Mouse (Mus musculus): Measurements from ENCODE around the gene Slc7a1. TPM values are rescaled to one million over a fixed set of nuclear protein-coding genes. Genes with fewer than 3 reads are reported as not detected.
A peak's percentile ranks its signal among the peaks of the same experiment; 100 is the strongest.

The Slc7a1 gene
- polyA plus RNA-seq, 1 experiment from 2014 or later: 22.5 TPM

- Histone ChIP-seq H3K4me1 (ENCODE audit: control insufficient read depth, insufficient read depth, low read length) (no peaks in the 10 kb centered on the region), H3K36me3 (ENCODE audit: control insufficient read depth, insufficient read depth, low read length) (no peaks in the 10 kb centered on the region), H3K9me3 (ENCODE audit: control insufficient read depth, low read length) (peaks cover 4% of the 10 kb centered on the region; the same call in 1 of the 2 replicates), H3K4me2 (ENCODE audit: low read depth, low read length) (no peak overlapping the region), H3K27me3 (replicated peaks; ENCODE audit: control insufficient read depth, insufficient read depth, low read length) (no peaks in the 10 kb centered on the region), H3K4me3 (ENCODE audit: low read length) (no peak overlapping the region), H3K27ac (ENCODE audit: low read length) (no peak overlapping the region), H3K9ac (ENCODE audit: low read depth, low read length) (no peak overlapping the region)
- ATAC-seq: no peak
- 81% methylated on average over 7 of the region's 7 CpGs for WGBS
These were observed 106.4 kb downstream of the Slc7a1 start for GRCm38 (mm10) chr5:148293346-148293745.

DNA sequence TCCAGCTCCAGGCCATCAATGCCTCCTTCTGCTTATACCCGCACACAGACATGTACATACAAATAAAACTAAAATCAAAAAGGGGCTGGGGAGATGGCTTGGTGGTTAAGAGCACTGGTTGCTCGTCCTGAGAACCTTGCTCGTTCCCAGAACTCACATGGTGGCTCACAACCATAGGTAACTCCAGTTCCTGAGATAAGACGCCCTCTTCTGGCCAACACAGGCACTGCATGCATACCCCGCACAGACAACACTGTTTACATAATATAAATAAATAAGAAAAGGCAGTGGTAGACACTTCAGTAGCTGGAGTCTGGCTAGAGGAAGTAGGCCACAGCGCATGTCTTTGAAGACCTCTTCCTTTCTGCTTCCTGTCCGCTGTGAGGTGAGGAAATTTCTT, 106.8 kb downstream of the Slc7a1 start:
- ATAC-seq: no peak
- Histone ChIP-seq H3K27ac (ENCODE audit: low read length) (no peak overlapping the region), H3K4me2 (ENCODE audit: low read depth, low read length) (no peak overlapping the region), H3K27me3 (replicated peaks; ENCODE audit: control insufficient read depth, insufficient read depth, low read length) (no peaks in the 10 kb centered on the region), H3K4me3 (ENCODE audit: low read length) (no peak overlapping the region), H3K9me3 (ENCODE audit: control insufficient read depth, low read length) (peaks cover 4% of the 10 kb centered on the region; the same call in 1 of the 2 replicates), H3K9ac (ENCODE audit: low read depth, low read length) (no peak overlapping the region), H3K4me1 (ENCODE audit: control insufficient read depth, insufficient read depth, low read length) (no peaks in the 10 kb centered on the region), H3K36me3 (ENCODE audit: control insufficient read depth, insufficient read depth, low read length) (no peaks in the 10 kb centered on the region)
- WGBS: 75% methylated on average over 7 of the region's 7 CpGs

GRCm38 (mm10) chr5:148289951-148290350, 109.8 kb downstream of the Slc7a1 start:
- no peaks in the 10 kb centered on the region for H3K4me1 ChIP-seq (ENCODE audit: control insufficient read depth, insufficient read depth, low read length)
- H3K27me3 ChIP-seq (replicated peaks; ENCODE audit: control insufficient read depth, insufficient read depth, low read length): no peaks in the 10 kb centered on the region
- H3K4me3 ChIP-seq (ENCODE audit: low read length): no peak overlapping the region
- ATAC-seq: peak; percentile 31; the same call in 1 of the 2 replicates
- H3K4me2 ChIP-seq (ENCODE audit: low read depth, low read length): no peak overlapping the region
- no peak overlapping the region for H3K9ac ChIP-seq (ENCODE audit: low read depth, low read length)
- no peak overlapping the region for H3K27ac ChIP-seq (ENCODE audit: low read length)
- WGBS: 65% methylated on average over 7 of the region's 7 CpGs
- no peaks in the 10 kb centered on the region for H3K36me3 ChIP-seq (ENCODE audit: control insufficient read depth, insufficient read depth, low read length)
- peaks cover 4% of the 10 kb centered on the region; the same call in 1 of the 2 replicates for H3K9me3 ChIP-seq (ENCODE audit: control insufficient read depth, low read length)

DNA sequence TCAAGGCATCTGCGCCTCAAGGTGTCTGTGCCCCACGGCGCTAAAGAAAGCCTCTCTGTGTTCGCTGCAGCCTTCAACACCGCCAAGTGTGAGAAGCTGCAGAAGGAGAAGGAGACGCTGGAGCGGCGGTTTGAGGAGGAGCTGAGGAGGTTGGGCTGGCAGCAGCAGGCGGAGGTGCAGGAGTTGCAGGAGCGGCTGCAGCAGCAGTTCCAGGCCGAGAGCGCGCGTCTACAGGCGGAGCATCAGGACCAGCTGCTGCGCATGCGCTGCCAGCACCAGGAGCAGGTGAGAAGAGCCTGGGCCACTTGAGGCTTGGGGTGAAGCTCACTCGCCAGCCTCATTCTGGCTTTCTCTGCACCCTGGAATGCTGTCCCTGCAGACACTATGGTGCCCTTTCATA, 110.9 kb downstream of the Slc7a1 start:
- no peaks in the 10 kb centered on the region for H3K27me3 ChIP-seq (replicated peaks; ENCODE audit: control insufficient read depth, insufficient read depth, low read length)
- H3K9ac ChIP-seq (ENCODE audit: low read depth, low read length): no peak overlapping the region
- 72% methylated on average over 18 of the region's 18 CpGs for whole genome bisulfite sequencing
- no peaks in the 10 kb centered on the region for H3K36me3 ChIP-seq (ENCODE audit: control insufficient read depth, insufficient read depth, low read length)
- ATAC-seq: no peak
- no peak overlapping the region for H3K27ac ChIP-seq (ENCODE audit: low read length)
- peaks cover 4% of the 10 kb centered on the region; the same call in 1 of the 2 replicates for H3K9me3 ChIP-seq (ENCODE audit: control insufficient read depth, low read length)
- no peaks in the 10 kb centered on the region for H3K4me1 ChIP-seq (ENCODE audit: control insufficient read depth, insufficient read depth, low read length)
- no peak overlapping the region for H3K4me3 ChIP-seq (ENCODE audit: low read length)
- no peak overlapping the region for H3K4me2 ChIP-seq (ENCODE audit: low read depth, low read length)

GRCm38 (mm10) chr5:148287529-148287928, 112.2 kb downstream of the Slc7a1 start:
- Histone ChIP-seq H3K27ac (ENCODE audit: low read length) (no peak overlapping the region), H3K4me1 (ENCODE audit: control insufficient read depth, insufficient read depth, low read length) (no peaks in the 10 kb centered on the region), H3K27me3 (replicated peaks; ENCODE audit: control insufficient read depth, insufficient read depth, low read length) (no peaks in the 10 kb centered on the region), H3K9me3 (ENCODE audit: control insufficient read depth, low read length) (peaks cover 4% of the 10 kb centered on the region; the same call in 1 of the 2 replicates), H3K36me3 (ENCODE audit: control insufficient read depth, insufficient read depth, low read length) (no peaks in the 10 kb centered on the region), H3K4me2 (ENCODE audit: low read depth, low read length) (no peak overlapping the region), H3K4me3 (ENCODE audit: low read length) (no peak overlapping the region), H3K9ac (ENCODE audit: low read depth, low read length) (no peak overlapping the region)
- WGBS: 92% methylated on average over 5 of the region's 5 CpGs
- no peak for ATAC-seq

- Histone ChIP-seq H3K4me1 (ENCODE audit: control insufficient read depth, insufficient read depth, low read length) (no peaks in the 10 kb centered on the region), H3K4me2 (ENCODE audit: low read depth, low read length) (no peak overlapping the region), H3K9ac (ENCODE audit: low read depth, low read length) (no peak overlapping the region), H3K9me3 (ENCODE audit: control insufficient read depth, low read length) (no peaks in the 10 kb centered on the region), H3K27me3 (replicated peaks; ENCODE audit: control insufficient read depth, insufficient read depth, low read length) (no peaks in the 10 kb centered on the region), H3K4me3 (ENCODE audit: low read length) (no peak overlapping the region), H3K27ac (ENCODE audit: low read length) (no peak overlapping the region), H3K36me3 (ENCODE audit: control insufficient read depth, insufficient read depth, low read length) (no peaks in the 10 kb centered on the region)
- ATAC-seq: no peak
- WGBS: 80% methylated on average over 3 of the region's 3 CpGs
These were observed 116.1 kb downstream of the Slc7a1 start for GRCm38 (mm10) chr5:148283584-148283983.

DNA sequence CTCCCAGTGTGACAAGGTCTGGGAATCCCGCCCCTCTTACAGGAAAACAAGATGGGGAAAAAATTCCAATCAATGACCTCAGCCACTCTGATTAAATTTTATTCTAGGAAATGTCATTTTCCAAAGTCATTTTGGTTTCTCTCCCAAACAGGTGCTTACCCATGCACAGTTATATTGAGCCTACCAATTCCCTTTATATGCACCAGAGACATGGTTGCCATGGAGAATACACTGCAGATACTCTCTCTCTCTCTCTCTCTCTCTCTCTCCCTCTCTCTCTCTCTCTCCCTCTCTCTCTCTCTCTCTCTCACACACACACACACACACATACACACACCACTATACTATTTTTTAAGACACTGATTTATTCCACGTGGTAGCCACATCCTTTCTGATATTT, 116.5 kb downstream of the Slc7a1 start:
- H3K4me1 ChIP-seq (ENCODE audit: control insufficient read depth, insufficient read depth, low read length): no peaks in the 10 kb centered on the region
- H3K9me3 ChIP-seq (ENCODE audit: control insufficient read depth, low read length): no peaks in the 10 kb centered on the region
- no peak overlapping the region for H3K27ac ChIP-seq (ENCODE audit: low read length)
- H3K4me3 ChIP-seq (ENCODE audit: low read length): no peak overlapping the region
- 77% methylated on average over 2 of the region's 2 CpGs for WGBS
- no peak overlapping the region for H3K4me2 ChIP-seq (ENCODE audit: low read depth, low read length)
- no peaks in the 10 kb centered on the region for H3K27me3 ChIP-seq (replicated peaks; ENCODE audit: control insufficient read depth, insufficient read depth, low read length)
- no peak for ATAC-seq
- H3K36me3 ChIP-seq (ENCODE audit: control insufficient read depth, insufficient read depth, low read length): no peaks in the 10 kb centered on the region
- H3K9ac ChIP-seq (ENCODE audit: low read depth, low read length): no peak overlapping the region

DNA sequence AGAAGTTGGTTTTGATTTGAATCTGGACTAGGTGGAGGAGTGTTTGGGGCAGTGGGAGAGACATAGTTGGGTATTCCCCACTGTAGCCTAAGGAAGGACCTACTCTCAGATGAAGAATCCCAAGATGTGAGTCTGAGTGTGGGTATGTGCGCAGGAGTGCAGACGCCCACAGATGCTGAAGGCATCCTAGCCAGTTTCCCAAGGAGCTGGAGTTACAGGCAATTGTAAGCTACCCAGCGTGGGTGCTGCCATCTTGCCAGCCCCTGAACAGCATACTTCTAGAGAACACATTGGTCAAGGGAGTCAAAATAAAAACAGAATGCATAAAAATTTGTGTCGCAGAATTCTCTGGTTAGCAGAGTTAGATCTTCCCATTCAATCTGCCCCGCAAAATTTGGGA, 117.1 kb downstream of the Slc7a1 start:
- 92% methylated on average over 5 of the region's 5 CpGs for WGBS
- H3K27me3 ChIP-seq (replicated peaks; ENCODE audit: control insufficient read depth, insufficient read depth, low read length): no peaks in the 10 kb centered on the region
- no peak overlapping the region for H3K9ac ChIP-seq (ENCODE audit: low read depth, low read length)
- H3K4me2 ChIP-seq (ENCODE audit: low read depth, low read length): no peak overlapping the region
- no peaks in the 10 kb centered on the region for H3K4me1 ChIP-seq (ENCODE audit: control insufficient read depth, insufficient read depth, low read length)
- H3K4me3 ChIP-seq (ENCODE audit: low read length): no peak overlapping the region
- no peak for ATAC-seq
- no peaks in the 10 kb centered on the region for H3K9me3 ChIP-seq (ENCODE audit: control insufficient read depth, low read length)
- H3K27ac ChIP-seq (ENCODE audit: low read length): no peak overlapping the region
- H3K36me3 ChIP-seq (ENCODE audit: control insufficient read depth, insufficient read depth, low read length): no peaks in the 10 kb centered on the region

DNA sequence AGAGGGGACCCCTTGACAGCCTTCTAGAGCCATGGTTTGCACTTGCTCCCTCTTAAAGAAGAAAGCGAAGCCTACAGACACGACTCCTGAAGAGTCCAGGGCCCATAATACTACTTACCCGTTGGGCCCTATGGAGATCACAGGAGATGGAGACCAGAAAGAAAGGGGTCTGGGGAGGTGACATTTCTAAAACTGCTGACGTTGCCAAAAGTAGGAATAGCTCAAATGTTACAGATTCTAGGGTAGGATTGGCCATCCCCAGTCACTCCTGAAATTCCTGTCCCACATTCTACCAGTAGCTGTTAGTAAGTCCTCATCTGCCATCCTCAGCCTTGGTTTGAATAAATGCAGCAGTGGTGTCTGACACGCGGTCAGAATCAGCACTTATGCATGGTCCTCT, 117.6 kb downstream of the Slc7a1 start:
- no peak for ATAC-seq
- H3K4me2 ChIP-seq (ENCODE audit: low read depth, low read length): no peak overlapping the region
- no peak overlapping the region for H3K9ac ChIP-seq (ENCODE audit: low read depth, low read length)
- no peaks in the 10 kb centered on the region for H3K4me1 ChIP-seq (ENCODE audit: control insufficient read depth, insufficient read depth, low read length)
- 81% methylated on average over 6 of the region's 6 CpGs for WGBS
- no peak overlapping the region for H3K4me3 ChIP-seq (ENCODE audit: low read length)
- no peak overlapping the region for H3K27ac ChIP-seq (ENCODE audit: low read length)
- H3K9me3 ChIP-seq (ENCODE audit: control insufficient read depth, low read length): no peaks in the 10 kb centered on the region
- no peaks in the 10 kb centered on the region for H3K27me3 ChIP-seq (replicated peaks; ENCODE audit: control insufficient read depth, insufficient read depth, low read length)
- no peaks in the 10 kb centered on the region for H3K36me3 ChIP-seq (ENCODE audit: control insufficient read depth, insufficient read depth, low read length)

DNA sequence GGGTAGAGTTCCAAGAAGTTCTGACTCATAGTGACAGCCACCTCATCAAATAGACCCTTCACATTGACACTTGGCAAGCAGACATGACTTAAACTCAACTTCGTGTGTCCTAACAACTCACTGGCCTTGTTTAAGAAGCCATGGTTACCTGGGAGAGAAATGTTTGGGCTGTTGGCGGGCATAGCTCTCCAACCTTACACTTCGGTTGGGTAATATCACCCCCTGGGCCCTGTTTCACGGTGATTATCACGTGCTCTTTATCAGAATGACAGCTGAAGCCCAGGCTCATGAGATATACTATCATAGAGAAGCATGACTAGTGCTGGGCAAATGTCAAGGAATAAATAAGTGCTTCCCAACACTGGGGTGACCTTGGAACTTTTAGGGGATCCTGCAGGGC, 119.4 kb downstream of the Slc7a1 start:
- ATAC-seq: no peak
- WGBS: 70% methylated on average over 5 of the region's 5 CpGs

More for the DNA sequence above, 119.4 kb downstream of the Slc7a1 start:
- Histone ChIP-seq H3K27ac (ENCODE audit: low read length) (no peak overlapping the region), H3K27me3 (replicated peaks; ENCODE audit: control insufficient read depth, insufficient read depth, low read length) (no peaks in the 10 kb centered on the region), H3K4me2 (ENCODE audit: low read depth, low read length) (no peak overlapping the region), H3K9me3 (ENCODE audit: control insufficient read depth, low read length) (no peaks in the 10 kb centered on the region), H3K36me3 (ENCODE audit: control insufficient read depth, insufficient read depth, low read length) (no peaks in the 10 kb centered on the region), H3K4me1 (ENCODE audit: control insufficient read depth, insufficient read depth, low read length) (no peaks in the 10 kb centered on the region), H3K9ac (ENCODE audit: low read depth, low read length) (no peak overlapping the region), H3K4me3 (ENCODE audit: low read length) (no peak overlapping the region)
